ENCODE assay signal across 36 mouse cellular contexts in the genomic region with DNA sequence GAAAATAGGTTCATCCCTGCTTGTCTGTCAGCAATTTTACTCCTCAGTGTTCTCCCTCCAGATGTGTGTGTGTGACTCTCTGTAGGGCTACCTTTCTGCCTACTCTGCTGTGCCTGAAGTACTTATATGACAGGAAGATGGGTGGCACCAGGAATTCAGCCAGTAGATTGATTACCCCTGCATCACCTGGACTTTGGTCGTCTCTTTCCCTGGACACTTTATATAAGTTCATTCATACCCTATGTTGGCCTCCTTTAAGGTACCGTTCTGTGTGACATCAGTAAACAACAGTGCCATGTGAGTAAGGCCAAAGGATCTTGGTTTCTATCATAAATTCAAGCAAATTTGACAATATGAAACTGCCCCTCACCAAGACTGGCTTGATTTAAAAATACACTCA. TPM values are rescaled to one million over a fixed set of nuclear protein-coding genes. Genes with fewer than 3 reads are reported as not detected.
"Had no signal": no experiment of that assay in that cellular context is flagged by ENCODE, and none has a peak within 500 bp of the region (broad histone marks: within the 10 kb centered on the region; RNA-seq: fewer than 3 reads in every experiment).

A gene (minus strand): TSS at position 101 of the 400 bp plus-strand sequence.

RNA-seq across cellular contexts. Expression of the gene that starts here (rescaled TPM):
- total RNA-seq: left cerebral cortex, adult 2 months; left cerebral cortex, adult 8-10 months; left cerebral cortex, postnatal 10 days; left cerebral cortex, postnatal 14 days; left cerebral cortex, postnatal 25 days; left cerebral cortex, postnatal 36 days; left cerebral cortex, postnatal 4 days; megakaryocyte progenitor cell, adult 5-6 weeks; megakaryocyte, adult 5-6 weeks; megakaryocyte-erythroid progenitor cell, adult 5-6 weeks; midbrain, postnatal 0 days; monocyte, adult 5-6 weeks had no signal
- polyA plus RNA-seq: limb, embryonic 10.5 days; limb, embryonic 11.5 days; limb, embryonic 12.5 days; limb, embryonic 13.5 days; limb, embryonic 14.5 days; limb, embryonic 15.5 days; liver, embryonic 11.5 days; liver, embryonic 12.5 days; liver, embryonic 13.5 days; lung, adult 2 months; lung, embryonic 14.5 days; lung, embryonic 15.5 days; lung, embryonic 16.5 days; lung, postnatal 0 days; macrophage; midbrain, embryonic 10.5 days; midbrain, embryonic 11.5 days; midbrain, embryonic 12.5 days; midbrain, embryonic 13.5 days; midbrain, embryonic 14.5 days; midbrain, embryonic 15.5 days; midbrain, embryonic 16.5 days; midbrain, postnatal 0 days; neural tube, embryonic 11.5 days; neural tube, embryonic 12.5 days had no signal
